Mouse (Mus musculus): ENCODE data around the gene Cmtr1. TPM values are rescaled to one million over a fixed set of nuclear protein-coding genes. Genes with fewer than 3 reads are reported as not detected.

The Cmtr1 gene
- polyA plus RNA-seq, 2 experiments, result 54.3 to 95.8 TPM

GRCm38 (mm10) chr17:29669936-29670335 is 9.5 kb downstream of the Cmtr1 start:
- no peak overlapping the region for H3K9ac ChIP-seq (ENCODE audit: low read depth, low read length, severe bottlenecking)
- ATAC-seq (ENCODE audit: low FRiP score, low read depth), result no peak
- peaks cover 73% of the 10 kb centered on the region for H3K36me3 ChIP-seq (ENCODE audit: control insufficient read depth, insufficient read depth, low read length)

GRCm38 (mm10) chr17:29671021-29671420 is 10.6 kb downstream of the Cmtr1 start:
- H3K9ac ChIP-seq (ENCODE audit: low read depth, low read length, severe bottlenecking), result no peak overlapping the region
- TF ChIP-seq POLR2A (IDR thresholded peaks at IDR 0.05; ENCODE audit: borderline replicate concordance, extremely low read depth, insufficient read depth, insufficient read length), result no peak
- no peak overlapping the region for H3K27ac ChIP-seq (replicated peaks; ENCODE audit: low read depth, low read length)
- DNase-seq (ENCODE audit: low spot score) (no peak), ATAC-seq (ENCODE audit: low FRiP score, low read depth) (no peak)
- no peak overlapping the region for H3K4me3 ChIP-seq (replicated peaks; ENCODE audit: low read length)
- no peaks in the 10 kb centered on the region for H3K9me3 ChIP-seq (ENCODE audit: control insufficient read depth, low read length)
- H3K4me1 ChIP-seq (ENCODE audit: control insufficient read depth, insufficient read depth, low read length), result no peaks in the 10 kb centered on the region
- no peak overlapping the region for H3K4me2 ChIP-seq (replicated peaks; ENCODE audit: low read depth, low read length, severe bottlenecking)
- H3K27me3 ChIP-seq (ENCODE audit: control insufficient read depth, insufficient read depth, low read length), result no peaks in the 10 kb centered on the region
- 91% methylated on average over 2 of the region's 2 CpGs for WGBS
- peaks cover 75% of the 10 kb centered on the region for H3K36me3 ChIP-seq (ENCODE audit: control insufficient read depth, insufficient read depth, low read length)

More at GRCm38 (mm10) chr17:29669936-29670335, 9.5 kb downstream of the Cmtr1 start:
- Histone ChIP-seq H3K9me3 (ENCODE audit: control insufficient read depth, low read length) (no peaks in the 10 kb centered on the region), H3K27ac (replicated peaks; ENCODE audit: low read depth, low read length) (no peak overlapping the region), H3K27me3 (ENCODE audit: control insufficient read depth, insufficient read depth, low read length) (no peaks in the 10 kb centered on the region), H3K4me3 (replicated peaks; ENCODE audit: low read length) (no peak overlapping the region), H3K4me2 (replicated peaks; ENCODE audit: low read depth, low read length, severe bottlenecking) (no peak overlapping the region), H3K4me1 (ENCODE audit: control insufficient read depth, insufficient read depth, low read length) (no peaks in the 10 kb centered on the region)
- no peak for TF ChIP-seq POLR2A (IDR thresholded peaks at IDR 0.05; ENCODE audit: borderline replicate concordance, extremely low read depth, insufficient read depth, insufficient read length)
- DNase-seq (ENCODE audit: low spot score), result no peak

GRCm38 (mm10) chr17:29673325-29673724 is 12.9 kb downstream of the Cmtr1 start:
- no peak overlapping the region for H3K4me2 ChIP-seq (replicated peaks; ENCODE audit: low read depth, low read length, severe bottlenecking)

GRCm38 (mm10) chr17:29678526-29678925 is 18.1 kb downstream of the Cmtr1 start:
- H3K4me3 ChIP-seq (replicated peaks; ENCODE audit: low read length), result no peak overlapping the region

More at GRCm38 (mm10) chr17:29673325-29673724, 12.9 kb downstream of the Cmtr1 start:
- no peak overlapping the region for H3K27ac ChIP-seq (replicated peaks; ENCODE audit: low read depth, low read length)
- no peak for ATAC-seq (ENCODE audit: low FRiP score, low read depth)
- H3K4me1 ChIP-seq (ENCODE audit: control insufficient read depth, insufficient read depth, low read length), result no peaks in the 10 kb centered on the region
- H3K4me3 ChIP-seq (replicated peaks; ENCODE audit: low read length), result no peak overlapping the region
- H3K36me3 ChIP-seq (ENCODE audit: control insufficient read depth, insufficient read depth, low read length), result peaks cover 82% of the 10 kb centered on the region
- H3K27me3 ChIP-seq (ENCODE audit: control insufficient read depth, insufficient read depth, low read length), result no peaks in the 10 kb centered on the region
- 96% methylated on average over 4 of the region's 4 CpGs for WGBS
- no peaks in the 10 kb centered on the region for H3K9me3 ChIP-seq (ENCODE audit: control insufficient read depth, low read length)
- no peak overlapping the region for H3K9ac ChIP-seq (ENCODE audit: low read depth, low read length, severe bottlenecking)
- no peak for TF ChIP-seq POLR2A (IDR thresholded peaks at IDR 0.05; ENCODE audit: borderline replicate concordance, extremely low read depth, insufficient read depth, insufficient read length)
- DNase-seq (ENCODE audit: low spot score), result no peak

GRCm38 (mm10) chr17:29679038-29679767 is 18.8 kb downstream of the Cmtr1 start:
- Histone ChIP-seq H3K27ac (replicated peaks; ENCODE audit: low read depth, low read length) (no peak overlapping the region), H3K4me2 (replicated peaks; ENCODE audit: low read depth, low read length, severe bottlenecking) (no peak overlapping the region), H3K4me3 (replicated peaks; ENCODE audit: low read length) (no peak overlapping the region), H3K36me3 (ENCODE audit: control insufficient read depth, insufficient read depth, low read length) (peaks cover 98% of the 10 kb centered on the region), H3K9ac (ENCODE audit: low read depth, low read length, severe bottlenecking) (no peak overlapping the region), H3K4me1 (ENCODE audit: control insufficient read depth, insufficient read depth, low read length) (no peaks in the 10 kb centered on the region), H3K9me3 (ENCODE audit: control insufficient read depth, low read length) (no peaks in the 10 kb centered on the region), H3K27me3 (ENCODE audit: control insufficient read depth, insufficient read depth, low read length) (no peaks in the 10 kb centered on the region)
- DNase-seq (ENCODE audit: low spot score) (no peak), ATAC-seq (ENCODE audit: low FRiP score, low read depth) (no peak)
- no peak for TF ChIP-seq POLR2A (IDR thresholded peaks at IDR 0.05; ENCODE audit: borderline replicate concordance, extremely low read depth, insufficient read depth, insufficient read length)
- 90% methylated on average over 6 of the region's 6 CpGs for WGBS

More at GRCm38 (mm10) chr17:29678526-29678925, 18.1 kb downstream of the Cmtr1 start:
- TF ChIP-seq POLR2A (IDR thresholded peaks at IDR 0.05; ENCODE audit: borderline replicate concordance, extremely low read depth, insufficient read depth, insufficient read length), result no peak
- no peaks in the 10 kb centered on the region for H3K4me1 ChIP-seq (ENCODE audit: control insufficient read depth, insufficient read depth, low read length)
- H3K9me3 ChIP-seq (ENCODE audit: control insufficient read depth, low read length), result no peaks in the 10 kb centered on the region
- H3K9ac ChIP-seq (ENCODE audit: low read depth, low read length, severe bottlenecking), result no peak overlapping the region
- 88% methylated on average over 8 of the region's 8 CpGs for WGBS
- H3K27ac ChIP-seq (replicated peaks; ENCODE audit: low read depth, low read length), result no peak overlapping the region
- ATAC-seq (ENCODE audit: low FRiP score, low read depth), result no peak
- peaks cover 98% of the 10 kb centered on the region for H3K36me3 ChIP-seq (ENCODE audit: control insufficient read depth, insufficient read depth, low read length)
- DNase-seq (ENCODE audit: low spot score), result no peak
- H3K27me3 ChIP-seq (ENCODE audit: control insufficient read depth, insufficient read depth, low read length), result no peaks in the 10 kb centered on the region
- no peak overlapping the region for H3K4me2 ChIP-seq (replicated peaks; ENCODE audit: low read depth, low read length, severe bottlenecking)

Data from limb, embryonic 14.5 days (tissue).